Mouse (Mus musculus) bone marrow, adult 2 months (tissue): ENCODE measurements around the gene Ifrd2.

Experiments used
- CTCF ChIP-seq: fragments of 200-500 bp; IDR thresholded peaks from 2 replicates; pipeline ENCODE4 v1.5.1; 2011; ENCODE audit warnings: low read length, control low read depth; ENCODE audit not compliant: control insufficient read depth, insufficient read depth
- POLR2A ChIP-seq: fragments of 200-500 bp; IDR thresholded peaks from 2 replicates; pipeline ENCODE4 v1.6.1; 2011; ENCODE audit warnings: low read depth, mild to moderate bottlenecking, control low read depth, low read length, borderline replicate concordance; ENCODE audit not compliant: control insufficient read depth

- TF ChIP-seq CTCF, result no peak
- peak; percentile 67 for TF ChIP-seq POLR2A
Observed at GRCm38 (mm10) chr9:107632478-107632877, 45.0 kb downstream of the Ifrd2 start.
